Mouse (Mus musculus): ENCODE data around the gene Gnb4. TPM values are rescaled to one million over a fixed set of nuclear protein-coding genes. Genes with fewer than 3 reads are reported as not detected.
A peak's percentile ranks its signal among the peaks of the same experiment; 100 is the strongest.

Gnb4 gene
- total RNA-seq (2021) = 10 to 100 TPM; 91.0 to 98.4 TPM
- long read RNA-seq, experiment 1, full-length matches to known transcripts = 76 of 95 reads
- long read RNA-seq, experiment 1, partial matches to known transcripts = 3 of 95 reads
- long read RNA-seq, experiment 1, other reads (novel, unspliced or antisense) = 16 of 95 reads
- long read RNA-seq, experiment 2, full-length matches to known transcripts = 82 of 104 reads
- long read RNA-seq, experiment 2, partial matches to known transcripts = 4 of 104 reads
- long read RNA-seq, experiment 2, other reads (novel, unspliced or antisense) = 18 of 104 reads

GRCm38 (mm10) chr3:32616331-32617052 is at the start of gene Gnb4:
TSS of gene Gnb4 (minus strand) at chr3:32616585.
- intact Hi-C loops (cut with DNase I) = no loop called here
- peak; percentile 30 to 32 for DNase-seq (ENCODE audit: low spot score in 2 of 2)

- no peak for DNase-seq (ENCODE audit: low spot score in 2 of 2)
- intact Hi-C loops (cut with DNase I) = no loop called here
Observed at GRCm38 (mm10) chr3:32661556-32661930, 45.2 kb upstream of the Gnb4 start.

- no peak for DNase-seq (ENCODE audit: low spot score in 2 of 2)
- intact Hi-C loops (cut with DNase I) = no loop called here
Observed at GRCm38 (mm10) chr3:32660831-32661555, 44.6 kb upstream of the Gnb4 start.

- intact Hi-C loops (cut with DNase I) = no loop called here
- DNase-seq (ENCODE audit: low spot score in 2 of 2) = peak; percentile 32 to 56
Observed at GRCm38 (mm10) chr3:32660276-32660675, 43.9 kb upstream of the Gnb4 start.

- no peak for DNase-seq (ENCODE audit: low spot score in 2 of 2)
- intact Hi-C loops (cut with DNase I) = no loop called here
Observed at GRCm38 (mm10) chr3:32659506-32659905, 43.1 kb upstream of the Gnb4 start.

GRCm38 (mm10) chr3:32658821-32659220 is 42.4 kb upstream of the Gnb4 start:
- no peak for DNase-seq (ENCODE audit: low spot score in 2 of 2)
- intact Hi-C loops (cut with DNase I) = no loop called here

- intact Hi-C loops (cut with DNase I) = no loop called here
- no peak for DNase-seq (ENCODE audit: low spot score in 2 of 2)
Observed at GRCm38 (mm10) chr3:32658401-32658800, 42.0 kb upstream of the Gnb4 start.

- DNase-seq (ENCODE audit: low spot score in 2 of 2) = no peak
- intact Hi-C loops (cut with DNase I) = no loop called here
Observed at GRCm38 (mm10) chr3:32656398-32656994, 40.1 kb upstream of the Gnb4 start.

- peak in 1 of 2 experiments; percentile 28 for DNase-seq (ENCODE audit: low spot score in 2 of 2)
- intact Hi-C loops (cut with DNase I) = no loop called here
Observed at GRCm38 (mm10) chr3:32655994-32656393, 39.6 kb upstream of the Gnb4 start.

- intact Hi-C loops (cut with DNase I) = no loop called here
- DNase-seq (ENCODE audit: low spot score in 2 of 2) = no peak
Observed at GRCm38 (mm10) chr3:32652739-32653138, 36.4 kb upstream of the Gnb4 start.

GRCm38 (mm10) chr3:32649284-32649683 is 32.9 kb upstream of the Gnb4 start:
- DNase-seq (ENCODE audit: low spot score in 2 of 2) = no peak
- intact Hi-C loops (cut with DNase I) = loop anchor here (5.0 kb wide), 1 partner anchor 43 kb away; no protein-coding TSS in a partner anchor

- intact Hi-C loops (cut with DNase I) = loop anchor here (5.0 kb wide), 1 partner anchor 45 kb away; no protein-coding TSS in a partner anchor
- peak in 1 of 2 experiments; percentile 36 for DNase-seq (ENCODE audit: low spot score in 2 of 2)
Observed at GRCm38 (mm10) chr3:32646918-32647317, 30.5 kb upstream of the Gnb4 start.

GRCm38 (mm10) chr3:32644751-32645150 is 28.4 kb upstream of the Gnb4 start:
- no peak for DNase-seq (ENCODE audit: low spot score in 2 of 2)
- intact Hi-C loops (cut with DNase I) = loop anchor here (5.0 kb wide), 1 partner anchor 48 kb away; no protein-coding TSS in a partner anchor

GRCm38 (mm10) chr3:32642116-32642515 is 25.7 kb upstream of the Gnb4 start:
- intact Hi-C loops (cut with DNase I) = no loop called here
- DNase-seq (ENCODE audit: low spot score in 2 of 2) = no peak

GRCm38 (mm10) chr3:32638240-32638639 is 21.9 kb upstream of the Gnb4 start:
- intact Hi-C loops (cut with DNase I) = no loop called here
- no peak for DNase-seq (ENCODE audit: low spot score in 2 of 2)

- no peak for DNase-seq (ENCODE audit: low spot score in 2 of 2)
- intact Hi-C loops (cut with DNase I) = no loop called here
Observed at GRCm38 (mm10) chr3:32632760-32633264, 16.4 kb upstream of the Gnb4 start.

GRCm38 (mm10) chr3:32630210-32630609 is 13.8 kb upstream of the Gnb4 start:
- intact Hi-C loops (cut with DNase I) = no loop called here
- DNase-seq (ENCODE audit: low spot score in 2 of 2) = no peak

GRCm38 (mm10) chr3:32628141-32628540 is 11.8 kb upstream of the Gnb4 start:
- no peak for DNase-seq (ENCODE audit: low spot score in 2 of 2)
- intact Hi-C loops (cut with DNase I) = no loop called here

- DNase-seq (ENCODE audit: low spot score in 2 of 2) = no peak
- intact Hi-C loops (cut with DNase I) = no loop called here
Observed at GRCm38 (mm10) chr3:32622106-32622505, 5.7 kb upstream of the Gnb4 start.

- intact Hi-C loops (cut with DNase I) = no loop called here
- no peak for DNase-seq (ENCODE audit: low spot score in 2 of 2)
Observed at GRCm38 (mm10) chr3:32621658-32622057, 5.3 kb upstream of the Gnb4 start.
